Mouse (Mus musculus) urinary bladder, postnatal 4 days (tissue): Measurements from ENCODE around the gene Wdr95.

Source experiments
- DNase-seq, 2 experiments: peaks; one replicate each; pipeline ENCODE4 v3.0.0; 2021 to 2022; ENCODE audit warnings: low spot score in 2 of 2

Wdr95 gene

DNA sequence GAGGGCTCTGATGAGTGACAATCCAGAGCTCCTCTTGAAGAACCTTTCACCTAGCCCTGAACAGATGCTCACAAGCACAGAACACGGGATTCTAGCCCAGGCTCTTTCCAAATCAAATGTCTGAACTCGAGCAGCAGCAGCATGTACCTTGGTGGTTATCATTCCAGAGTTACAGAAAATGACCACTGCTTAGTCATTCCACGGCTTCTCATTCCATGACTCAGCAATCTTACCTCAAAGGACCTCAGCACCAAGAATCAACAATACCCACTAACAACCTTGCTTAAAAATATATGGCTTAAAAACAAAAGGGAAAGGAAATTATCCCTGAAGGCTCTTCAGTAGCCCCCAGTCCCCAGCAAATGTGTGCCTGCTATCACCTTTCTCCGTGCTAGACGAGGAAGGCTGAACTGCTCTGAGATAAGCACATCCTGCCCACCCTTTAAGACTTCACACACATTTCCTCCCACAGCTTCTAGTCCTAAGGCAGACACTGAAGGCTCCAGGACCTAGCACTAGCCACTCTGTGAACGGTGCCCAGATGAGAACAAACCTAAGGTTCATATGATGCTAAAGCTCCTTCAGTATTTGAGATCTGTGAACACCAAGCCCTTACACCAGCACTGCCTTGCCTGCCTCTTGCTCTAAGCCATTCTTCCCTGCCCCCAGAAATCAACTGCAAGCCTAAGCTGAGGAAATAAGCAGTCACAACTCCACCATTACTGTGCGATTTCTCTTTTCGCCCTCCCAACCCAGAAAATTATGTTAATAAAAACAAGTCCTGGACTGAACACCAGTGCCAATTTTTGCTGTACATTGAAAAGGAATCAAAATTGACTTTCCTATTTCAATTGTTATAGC lies 95.6 kb downstream of the Wdr95 start:
- no peak for DNase-seq

DNA sequence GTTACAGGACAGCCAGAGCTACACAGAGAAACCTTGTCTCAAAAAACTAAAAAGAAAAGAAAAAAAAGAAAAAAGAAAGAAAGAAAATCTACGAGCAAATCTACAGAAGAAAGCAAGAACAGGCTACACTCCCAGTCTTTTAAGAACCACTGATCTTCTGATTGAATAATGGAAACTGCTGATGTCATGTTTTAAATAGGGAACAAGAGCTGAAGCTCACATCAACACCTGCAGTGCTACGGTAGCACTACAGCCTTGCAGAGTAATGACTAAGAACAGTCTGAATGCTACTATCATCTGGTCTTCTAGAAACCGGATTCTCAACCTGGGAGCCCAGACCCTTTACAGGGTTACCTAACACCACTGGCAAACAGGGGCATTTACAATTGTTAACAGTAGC lies 97.1 kb downstream of the Wdr95 start:
- no peak for DNase-seq

DNA sequence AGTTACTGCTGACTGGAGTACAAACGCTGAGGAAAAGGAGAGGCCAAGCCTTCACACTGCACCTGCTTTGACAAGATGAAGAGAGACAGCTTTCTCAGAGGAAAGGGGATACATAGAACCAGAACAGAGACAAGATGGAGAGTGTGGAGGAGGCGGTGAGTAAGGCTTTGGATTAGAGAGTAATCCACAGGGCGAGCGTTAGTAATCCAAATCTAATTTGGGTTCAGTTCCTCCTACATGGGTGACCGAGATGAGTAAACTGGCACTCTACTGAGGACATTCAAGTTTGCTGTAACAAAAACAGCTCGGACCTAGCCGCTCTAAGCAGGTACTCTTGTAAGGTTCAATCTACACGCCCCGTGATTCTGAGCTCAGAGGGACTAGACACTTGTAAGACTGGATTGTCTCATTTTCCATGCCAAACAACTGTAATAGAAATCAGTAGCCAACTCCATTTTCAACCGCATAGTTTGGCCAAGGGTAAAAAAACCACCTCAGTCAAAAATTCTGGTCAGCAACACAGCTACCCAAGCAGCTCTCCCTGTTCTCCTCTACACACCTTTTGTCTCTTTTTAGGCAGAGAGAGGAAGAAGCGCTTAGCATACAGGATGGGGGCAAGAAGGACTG lies 106.0 kb downstream of the Wdr95 start:
- DNase-seq, result no peak

DNA sequence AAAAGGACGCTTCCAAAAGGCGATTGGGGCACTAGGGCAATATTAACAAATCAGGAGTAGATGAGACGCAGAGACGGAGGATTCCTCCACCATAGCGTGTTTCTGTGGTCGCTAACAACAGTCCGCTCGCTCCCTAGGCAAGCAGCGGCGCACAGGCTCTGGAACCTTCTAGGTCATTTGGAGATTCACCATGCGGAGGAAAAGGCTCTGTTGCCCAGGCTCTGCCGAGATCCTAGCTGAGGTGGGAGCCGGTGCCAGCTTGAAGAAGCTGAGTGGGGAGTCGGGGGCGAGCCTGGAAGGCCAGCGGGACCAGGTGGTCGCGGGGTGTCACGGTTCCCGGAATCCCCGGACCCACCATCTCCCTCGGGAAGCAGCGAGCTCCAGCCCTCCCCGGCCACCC lies 107.1 kb downstream of the Wdr95 start:
- DNase-seq, result no peak

DNA sequence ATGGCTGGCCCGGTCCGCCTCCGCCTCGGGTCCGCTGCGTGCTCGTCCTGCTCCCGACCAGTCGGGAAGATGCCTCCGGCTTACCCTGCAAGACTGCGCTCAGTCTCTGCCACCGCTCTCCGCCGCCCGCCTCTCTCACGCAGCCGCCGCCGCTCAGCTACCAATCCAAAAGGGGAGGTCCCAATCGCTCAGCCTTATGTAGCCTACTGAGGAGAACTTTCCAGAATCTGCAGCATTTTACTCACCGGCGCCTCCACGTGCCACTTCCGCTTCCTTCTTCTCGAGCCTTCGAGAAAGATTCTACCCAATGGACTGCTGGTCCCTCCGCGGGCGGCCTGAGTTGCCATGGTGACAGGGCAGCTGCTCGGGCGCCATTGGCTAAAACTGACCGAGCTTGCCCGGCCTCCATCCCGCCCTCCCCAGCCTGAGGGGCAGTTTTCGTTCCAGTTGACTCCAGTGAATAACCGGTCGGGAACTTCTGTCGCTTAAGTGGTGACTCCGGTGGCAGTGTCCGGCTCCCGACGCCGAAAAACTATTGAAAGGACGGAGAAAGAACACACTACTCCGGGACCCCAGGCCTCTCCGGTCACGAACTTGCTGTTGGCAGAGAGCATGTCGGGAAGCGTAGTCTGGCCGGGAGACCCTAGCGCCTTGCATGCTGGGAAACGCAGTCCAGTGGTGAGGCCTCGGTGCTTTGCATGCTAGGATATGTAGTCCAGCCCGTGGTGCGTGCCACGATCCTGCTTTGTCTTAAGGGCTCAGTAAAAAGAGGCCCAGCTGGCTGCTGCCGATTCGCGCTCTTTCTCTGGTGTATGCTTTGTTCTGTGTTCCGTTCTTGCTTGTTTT lies 107.8 kb downstream of the Wdr95 start, which contains the start of gene Hsph1:
Hsph1 (minus strand) TSS at position 302 of the 846 bp plus-strand sequence.
- peak; percentile 97 to 98 for DNase-seq

DNA sequence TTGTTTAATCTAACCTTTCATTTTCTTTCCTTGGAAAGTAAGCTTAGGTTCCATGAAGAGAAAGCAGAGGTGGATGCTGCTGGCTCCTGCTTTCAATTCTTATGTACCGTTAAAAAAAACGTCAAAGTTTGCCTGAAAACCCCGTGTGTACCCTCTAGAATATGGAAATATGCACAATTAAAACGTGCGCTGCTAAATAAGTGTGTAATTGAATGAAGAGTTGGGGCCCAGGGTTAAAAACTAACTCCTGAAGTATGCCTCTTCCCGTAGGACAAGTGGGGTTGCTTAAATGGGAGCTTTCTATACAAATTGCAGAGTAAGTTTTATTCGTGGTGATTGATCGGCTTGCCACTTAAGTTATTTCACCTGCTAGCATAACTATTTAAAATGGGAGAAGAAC lies 108.8 kb downstream of the Wdr95 start:
- DNase-seq, result no peak

DNA sequence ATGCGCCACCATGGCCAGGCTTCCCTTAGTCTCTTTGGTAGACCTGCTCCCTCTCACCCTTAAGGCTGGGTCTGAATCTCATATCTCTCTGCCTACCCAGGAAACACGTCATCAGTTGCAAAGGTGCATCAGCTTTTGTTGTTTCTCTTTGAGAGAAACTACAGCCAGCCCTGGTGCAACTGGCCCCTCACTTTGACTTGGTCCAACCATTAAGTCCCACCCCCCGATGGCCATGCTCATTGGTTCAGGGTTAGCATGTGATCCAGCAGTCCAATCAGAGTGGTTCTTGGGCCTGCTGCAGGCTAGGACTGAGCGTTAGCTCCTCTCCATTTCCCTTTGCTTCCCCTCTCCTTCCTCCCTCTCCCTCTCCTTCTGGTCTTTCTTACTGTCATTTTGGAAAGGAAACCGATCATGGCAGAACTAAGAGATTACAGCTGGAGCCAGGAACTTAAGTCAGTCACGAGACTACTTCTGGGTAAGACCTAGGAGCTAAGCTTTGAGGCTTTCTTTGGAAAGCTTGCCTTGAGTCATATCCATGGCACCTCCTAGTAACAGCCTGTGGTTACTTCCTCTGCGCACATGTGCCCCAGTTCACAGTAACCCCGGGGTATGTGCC lies 112.9 kb downstream of the Wdr95 start:
- no peak for DNase-seq

DNA sequence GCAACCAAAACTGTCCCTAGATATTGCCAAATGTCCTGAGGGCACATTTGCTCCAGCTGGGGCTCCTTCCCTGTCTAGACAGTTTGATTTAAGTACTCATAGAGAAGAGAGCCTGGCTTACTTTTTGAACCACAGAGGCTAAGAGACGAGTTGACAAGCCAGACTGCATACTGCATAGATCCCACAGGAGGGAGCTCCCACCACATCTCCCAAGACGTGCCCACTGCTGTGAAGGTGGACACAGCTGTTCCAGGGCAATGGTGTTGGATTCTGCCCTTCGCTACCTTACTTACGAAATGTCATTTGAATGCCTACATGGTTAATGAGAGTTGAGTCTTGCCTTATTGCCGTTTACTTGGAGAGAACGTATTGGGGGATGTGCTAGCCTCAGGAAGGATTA lies 113.9 kb downstream of the Wdr95 start:
- no peak for DNase-seq

DNA sequence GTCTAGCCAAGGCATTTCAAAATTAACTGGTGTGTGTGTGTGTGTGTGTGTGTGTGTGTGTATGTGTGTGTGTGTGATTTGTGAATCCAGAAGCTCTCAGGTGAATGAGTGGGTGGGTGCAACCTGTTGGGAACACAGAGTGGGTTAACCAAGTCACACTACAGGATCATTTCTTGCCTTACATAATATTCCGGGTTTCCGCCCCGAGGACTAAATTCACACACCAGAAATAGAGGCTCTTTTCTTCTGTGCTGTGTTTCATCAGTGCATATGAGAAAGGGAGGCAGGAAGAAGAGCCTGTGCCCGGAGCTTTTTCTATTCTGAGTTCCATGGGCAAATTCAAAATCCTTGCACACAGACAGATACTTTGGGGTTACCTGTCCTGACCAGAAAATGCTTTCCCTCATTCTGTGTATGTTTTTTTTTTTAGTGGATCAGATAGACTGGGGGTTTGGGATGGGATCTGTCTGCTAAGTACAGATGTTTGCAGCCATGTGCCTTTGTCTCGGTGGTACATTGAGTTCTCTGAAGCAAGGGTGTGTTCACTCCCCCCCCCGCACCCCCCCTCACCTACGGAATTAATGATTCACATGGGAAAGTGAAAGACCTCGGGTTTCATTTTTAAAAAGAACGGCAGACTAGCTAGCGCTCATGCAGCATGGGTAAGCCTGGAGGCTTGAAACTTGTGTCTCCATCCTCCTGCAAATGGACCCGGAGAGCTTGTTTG lies 114.5 kb downstream of the Wdr95 start:
- DNase-seq, result no peak

DNA sequence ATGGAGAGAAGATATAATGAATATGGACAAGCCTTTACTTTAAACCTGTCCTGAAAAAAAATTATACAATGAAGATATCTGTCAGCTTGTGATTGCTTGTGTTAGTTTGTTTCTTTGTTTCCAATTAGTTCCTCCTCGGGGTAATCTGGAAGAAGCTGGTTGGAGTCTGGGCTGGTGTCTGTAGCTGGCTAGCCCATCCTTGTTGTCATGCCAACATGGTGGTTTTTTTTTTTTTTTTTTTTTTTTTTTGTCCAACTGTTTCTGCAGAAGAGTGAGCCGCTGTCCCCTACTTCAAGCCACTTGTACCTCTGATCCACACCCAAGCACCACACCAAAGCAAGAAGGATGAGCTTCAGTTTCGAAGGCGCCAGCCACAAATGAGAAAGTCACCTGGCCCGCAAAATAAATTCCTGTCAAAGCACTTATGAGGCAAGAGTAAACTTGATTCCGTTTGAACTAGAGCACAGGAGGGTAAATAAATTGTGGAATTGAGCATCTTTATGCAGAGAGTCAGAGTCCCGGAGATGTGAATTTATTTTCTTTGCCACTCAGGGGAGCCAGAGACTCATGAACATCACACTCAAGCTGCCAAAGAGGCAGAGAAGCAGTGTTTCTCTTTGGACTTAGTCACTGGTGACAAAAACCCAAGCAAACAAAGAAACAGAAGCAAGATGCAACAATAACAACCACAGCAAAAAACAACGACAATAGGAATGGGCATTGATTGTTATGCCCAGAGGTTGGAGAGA lies 119.1 kb downstream of the Wdr95 start:
- no peak for DNase-seq

DNA sequence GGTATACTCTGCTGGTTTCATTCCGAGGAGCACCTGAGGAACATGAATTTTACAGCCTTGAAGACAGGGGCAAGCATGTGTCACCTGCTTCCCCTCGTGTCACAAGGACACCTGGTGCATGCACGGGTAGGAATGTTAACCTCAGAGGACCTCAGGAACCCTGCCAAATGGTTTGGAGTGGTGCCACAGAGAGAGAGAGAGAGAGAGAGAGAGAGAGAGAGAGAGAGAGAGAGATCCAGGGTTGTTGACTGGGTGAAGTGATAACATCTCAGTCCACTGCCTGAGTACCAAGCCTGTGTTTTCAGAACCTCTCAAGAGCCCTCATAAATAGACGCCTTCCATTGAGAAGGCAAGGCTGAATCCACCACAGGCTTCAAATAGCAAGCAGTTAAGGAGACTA lies 119.7 kb downstream of the Wdr95 start:
- no peak for DNase-seq

DNA sequence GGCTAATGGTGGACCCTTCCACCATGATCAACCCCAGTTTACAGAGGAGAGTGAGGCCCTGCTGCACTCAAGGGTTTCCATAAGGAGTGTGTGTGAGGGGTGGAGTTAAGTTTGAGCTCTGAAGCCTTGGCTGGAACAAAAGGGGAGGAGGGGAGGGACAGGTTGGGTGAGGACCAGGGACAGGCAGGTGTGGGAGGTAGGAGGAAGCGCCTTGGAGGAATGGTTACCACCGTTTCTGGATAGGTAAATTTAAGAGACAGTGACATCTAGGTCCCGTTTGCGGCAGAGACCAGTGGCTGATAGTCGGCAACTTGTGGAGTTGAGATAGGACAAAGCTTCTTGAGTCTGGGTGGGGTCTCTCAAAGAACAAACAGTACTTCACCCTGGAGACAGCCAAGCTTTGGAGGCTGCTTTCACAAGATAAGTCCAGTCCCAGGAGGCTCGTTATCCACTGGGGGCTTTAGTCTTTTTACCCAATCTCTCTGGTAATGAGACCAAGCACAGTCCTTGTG lies 120.5 kb downstream of the Wdr95 start:
- DNase-seq, result peak in 1 of 2 experiments; percentile 24

DNA sequence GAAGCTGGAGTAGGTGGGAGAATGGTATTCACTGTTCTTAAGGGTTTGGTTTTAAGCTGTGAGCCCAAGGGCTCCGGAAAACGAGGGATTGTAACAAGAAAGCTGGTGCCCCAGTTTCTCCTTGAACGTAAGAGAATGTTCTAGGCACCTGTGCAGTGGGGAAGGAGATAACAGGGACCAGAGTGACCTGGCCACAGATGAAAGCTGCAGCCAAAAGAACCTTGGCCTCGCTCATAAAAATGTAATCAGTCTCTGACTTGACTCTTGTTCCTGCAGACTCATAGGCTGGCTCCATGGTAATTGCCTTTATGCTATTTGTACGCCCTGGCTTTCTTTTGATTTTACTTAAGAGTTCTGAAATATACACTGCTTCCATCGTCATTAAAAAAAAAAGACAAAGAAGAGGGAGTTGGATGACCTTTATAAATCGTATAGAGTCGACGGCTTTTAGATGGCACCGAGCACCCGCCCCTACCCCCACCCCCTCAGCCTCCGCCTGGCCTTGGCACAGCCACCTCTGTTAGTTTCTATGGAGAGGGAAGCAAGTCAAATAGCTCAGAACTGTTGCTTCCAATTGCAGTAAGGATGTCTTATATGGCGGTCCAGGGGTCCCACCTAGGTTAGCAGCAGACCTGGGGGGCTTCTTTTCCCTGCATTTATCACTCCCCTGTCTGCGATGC lies 121.2 kb downstream of the Wdr95 start:
- no peak for DNase-seq

DNA sequence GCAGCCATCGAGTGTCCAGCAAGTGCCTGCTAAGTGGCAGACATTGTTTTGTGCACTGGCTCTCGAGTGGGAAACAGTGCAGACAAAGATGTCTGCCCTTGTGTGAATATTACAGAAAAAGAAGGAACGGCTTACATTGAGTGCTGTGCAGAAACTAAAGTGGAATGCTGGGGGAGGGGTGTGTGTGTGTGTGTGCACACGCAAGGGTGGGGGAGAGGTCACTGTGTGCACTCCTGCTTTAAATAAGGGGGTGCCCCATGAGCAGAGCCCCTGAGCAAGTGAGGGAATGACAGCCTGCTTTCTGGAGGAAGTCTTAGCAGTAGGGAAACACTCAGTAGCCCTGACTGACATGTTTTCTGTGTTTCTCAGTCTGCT lies 121.7 kb downstream of the Wdr95 start:
- no peak for DNase-seq

DNA sequence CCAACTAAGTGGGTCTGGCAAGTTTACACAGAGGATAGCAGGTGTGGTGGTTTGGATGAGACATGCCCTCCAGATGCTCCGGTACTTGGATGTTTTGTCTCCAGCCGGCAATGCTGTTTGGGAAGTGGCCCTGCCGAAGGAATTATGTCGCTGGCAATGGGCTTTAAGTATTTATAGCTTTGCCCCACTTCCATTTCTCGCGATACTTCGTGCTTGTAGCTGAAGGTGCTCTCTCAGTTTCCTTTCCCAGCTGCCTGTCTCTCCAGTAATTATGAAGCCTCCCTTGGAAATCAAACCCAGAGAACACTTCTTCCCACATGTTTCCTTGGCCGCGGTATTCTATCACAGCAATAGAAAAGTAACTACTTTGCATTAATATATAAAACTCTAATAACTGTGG lies 127.2 kb downstream of the Wdr95 start:
- no peak for DNase-seq

DNA sequence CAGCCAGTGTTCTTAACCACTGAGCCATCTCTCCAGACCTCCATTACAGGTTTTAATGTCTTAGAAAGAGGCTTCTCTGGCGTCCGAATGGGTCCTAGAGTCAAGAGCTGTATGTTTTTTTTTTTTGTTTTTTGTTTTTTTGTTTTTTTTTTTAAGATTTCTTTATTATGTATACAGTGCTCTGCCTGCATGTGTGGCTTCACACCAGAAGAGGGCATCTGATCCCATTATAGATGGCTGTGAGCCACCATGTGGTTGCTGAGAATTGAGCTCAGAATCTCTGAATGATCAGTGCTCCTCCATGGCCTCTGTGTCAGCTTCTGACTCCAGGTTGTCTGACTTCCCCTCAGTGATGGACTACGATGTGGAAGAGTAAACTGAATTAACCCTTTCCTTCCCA lies 129.5 kb downstream of the Wdr95 start:
- no peak for DNase-seq

DNA sequence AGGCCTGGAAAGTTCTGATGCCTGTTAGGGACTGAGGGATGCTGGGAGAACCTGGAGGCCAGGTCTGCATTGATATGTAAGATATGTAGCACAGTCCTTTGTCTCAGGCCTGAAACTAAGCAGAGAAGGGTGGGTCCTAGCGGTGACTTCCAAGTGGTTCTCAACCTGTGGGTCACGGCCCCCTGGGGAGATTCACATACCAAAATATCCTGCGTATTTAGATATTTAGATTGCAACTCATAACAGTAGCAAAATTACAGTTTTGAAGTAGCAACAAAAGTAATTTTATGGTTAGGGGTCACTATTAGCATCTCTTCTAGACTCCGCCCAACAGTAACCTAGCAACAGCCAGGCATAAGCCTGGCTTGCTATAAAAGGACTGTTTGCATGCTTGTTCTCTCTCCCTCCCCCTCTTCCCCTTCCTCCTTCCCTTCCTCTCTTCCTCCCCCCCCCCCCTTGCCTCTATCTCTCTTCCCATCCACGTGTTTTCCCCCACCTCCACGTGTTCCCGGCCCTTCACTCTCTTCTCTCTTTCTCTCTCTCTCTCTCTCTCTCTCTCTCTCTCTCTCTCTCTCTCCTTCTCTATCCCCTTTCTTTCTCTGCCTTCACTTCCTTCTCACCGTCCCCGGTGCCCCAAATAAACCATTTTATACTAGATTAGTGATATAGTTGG lies 130.4 kb downstream of the Wdr95 start:
- no peak for DNase-seq

DNA sequence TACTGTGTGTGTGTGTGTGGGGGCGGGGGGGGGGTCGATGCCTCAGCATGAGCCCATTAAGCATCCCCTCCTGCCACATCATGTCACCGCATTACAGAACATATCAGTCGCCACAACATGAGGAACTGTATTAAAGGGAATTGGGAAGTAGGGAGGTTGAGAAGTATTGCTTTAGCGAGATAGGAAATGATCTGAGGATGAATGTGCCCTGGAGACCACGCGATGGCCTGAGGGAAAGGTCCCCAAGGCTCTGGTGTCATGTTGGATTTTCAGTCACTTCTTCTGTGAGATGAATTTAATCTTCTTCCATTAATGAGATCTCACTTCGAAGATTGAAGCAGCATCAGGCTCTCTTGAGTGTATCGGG lies 130.9 kb downstream of the Wdr95 start:
- no peak for DNase-seq

DNA sequence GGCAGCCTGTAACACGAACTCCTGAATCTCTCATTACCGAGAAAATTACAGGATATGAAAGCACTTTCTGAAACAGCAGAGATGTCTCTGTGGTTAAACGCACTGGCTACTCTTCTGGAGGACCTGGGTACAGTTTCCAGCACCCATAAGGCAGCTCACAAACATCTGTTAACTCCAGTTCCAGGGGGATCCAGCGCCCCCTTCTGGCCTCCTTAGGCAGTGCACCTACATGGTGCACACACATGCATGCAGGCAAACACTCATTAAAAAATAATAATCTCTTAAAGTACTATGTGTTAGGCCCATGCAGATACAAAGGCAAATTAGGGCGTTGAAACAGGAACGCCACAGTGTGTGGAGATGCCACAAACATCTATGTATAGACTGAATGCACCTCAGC lies 132.9 kb downstream of the Wdr95 start:
- no peak for DNase-seq
